In the genomic region with DNA sequence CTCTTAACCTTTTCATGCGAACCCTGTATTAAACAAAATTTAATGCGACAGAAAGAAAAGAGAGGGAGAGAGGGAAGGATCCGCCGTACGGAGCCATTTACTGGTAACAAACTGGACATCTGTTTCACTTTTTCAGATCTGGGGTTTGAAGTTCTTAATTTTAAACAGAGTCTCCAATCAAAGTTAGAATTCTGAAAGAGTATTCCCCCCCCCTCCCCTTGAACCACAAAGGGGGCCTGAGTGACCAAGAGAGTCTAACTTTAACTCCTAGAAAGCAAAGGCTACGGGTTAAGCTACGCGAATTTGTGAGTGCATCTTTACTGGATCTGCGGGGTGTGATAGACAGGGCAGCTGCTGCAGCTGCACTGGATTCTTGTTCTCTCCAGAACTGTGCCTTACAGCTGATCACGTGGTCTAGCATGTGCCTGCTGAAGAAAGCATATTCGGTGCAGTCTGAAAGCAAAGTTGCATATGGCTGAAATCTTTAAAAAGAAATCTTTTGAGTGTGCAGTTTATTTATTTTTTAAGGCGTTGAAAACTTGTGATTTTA, we compare ENCODE assay signal across 10 mouse cellular contexts. TPM values are rescaled to one million over a fixed set of nuclear protein-coding genes. Genes with fewer than 3 reads are reported as not detected.
DNase-seq lines count a peak whose midpoint lies in the region; ATAC-seq and TF ChIP-seq lines count a peak whose summit lies in the region.
"Had no signal": no experiment of that assay in that cellular context is flagged by ENCODE, and none has a peak within 500 bp of the region (broad histone marks: within the 10 kb centered on the region; RNA-seq: fewer than 3 reads in every experiment).

No protein-coding gene starts in this region.

- ATAC-seq in megakaryocyte, adult 5-6 weeks (ENCODE audit: poor library complexity, severe bottlenecking) = no peak
- peak; percentile 93 for ATAC-seq in forebrain, embryonic 15.5 days (replicated peaks)
- ATAC-seq in limb, embryonic 14.5 days (ENCODE audit: low FRiP score, low read depth) = peak; percentile 90
- no peak; the same call in 1 of the 2 replicates for ATAC-seq in stomach, embryonic 16.5 days (ENCODE audit: insufficient read depth, low FRiP score)

- peak overlapping the region; percentile 38 for H3K4me2 ChIP-seq in forebrain, embryonic 15.5 days (replicated peaks)
- peak overlapping the region; percentile 32 for H3K4me2 ChIP-seq in limb, embryonic 14.5 days (replicated peaks; ENCODE audit: low read depth, low read length, severe bottlenecking)
- peak overlapping the region; percentile 48 for H3K4me2 ChIP-seq in stomach, embryonic 16.5 days (ENCODE audit: low read depth, low read length)

- WGBS in forebrain, embryonic 15.5 days = 2% methylated on average over 12 of the region's 12 CpGs
- 3% methylated on average over 12 of the region's 12 CpGs for WGBS in limb, embryonic 14.5 days
- 8% methylated on average over 12 of the region's 12 CpGs for WGBS in stomach, embryonic 16.5 days

- DNase-seq in limb, embryonic 14.5 days (ENCODE audit: low spot score) = peak; percentile 55
- DNase-seq in natural killer cell, adult 2 months (ENCODE audit: low spot score in 2 of 2) = no peak
- no peak for DNase-seq in gastrocnemius, postnatal 25 days
- no peak for DNase-seq in thymus, postnatal 0 days (ENCODE audit: low spot score)

- H3K27ac ChIP-seq in forebrain, embryonic 15.5 days (replicated peaks) = no peak overlapping the region
- no peak overlapping the region for H3K27ac ChIP-seq in limb, embryonic 14.5 days (replicated peaks; ENCODE audit: low read depth, low read length)
- no peak overlapping the region for H3K27ac ChIP-seq in stomach, embryonic 16.5 days (ENCODE audit: low read length)
- H3K27ac ChIP-seq: macrophage had no signal

- no peak overlapping the region for H3K9ac ChIP-seq in forebrain, embryonic 15.5 days (replicated peaks)
- H3K9ac ChIP-seq in limb, embryonic 14.5 days (ENCODE audit: low read depth, low read length, severe bottlenecking) = no peak overlapping the region
- no peak overlapping the region for H3K9ac ChIP-seq in stomach, embryonic 16.5 days (ENCODE audit: low read length)

- peak overlapping the region; percentile 91 for H3K4me3 ChIP-seq in megakaryocyte, embryonic 14.5 days (replicated peaks)
- H3K4me3 ChIP-seq in forebrain, embryonic 15.5 days = peak overlapping the region; percentile 23
- H3K4me3 ChIP-seq in limb, embryonic 14.5 days (replicated peaks; ENCODE audit: low read length) = peak overlapping the region; percentile 10
- H3K4me3 ChIP-seq in stomach, embryonic 16.5 days (replicated peaks; ENCODE audit: low read length) = peak overlapping the region; percentile 31
- H3K4me3 ChIP-seq: erythroblast, embryonic 14.5 days had no signal

- TF ChIP-seq POLR2A in limb, embryonic 14.5 days (IDR thresholded peaks at IDR 0.05; ENCODE audit: borderline replicate concordance, extremely low read depth, insufficient read depth, insufficient read length) = no peak

- H3K9me3 ChIP-seq in megakaryocyte, embryonic 14.5 days = peaks cover 3% of the 10 kb centered on the region; the same call in 1 of the 2 replicates
- no peaks in the 10 kb centered on the region for H3K9me3 ChIP-seq in forebrain, embryonic 15.5 days
- H3K9me3 ChIP-seq in limb, embryonic 14.5 days (ENCODE audit: control insufficient read depth, low read length) = 0 out of 2 replicates have a peak, but pooled peaks cover 3% of the 10 kb centered on the region
- H3K9me3 ChIP-seq in stomach, embryonic 16.5 days (replicated peaks; ENCODE audit: control insufficient read depth, low read length) = no peaks in the 10 kb centered on the region

- peaks cover 11% of the 10 kb centered on the region for H3K4me1 ChIP-seq in megakaryocyte, embryonic 14.5 days
- H3K4me1 ChIP-seq in forebrain, embryonic 15.5 days = peaks cover 10% of the 10 kb centered on the region
- H3K4me1 ChIP-seq in limb, embryonic 14.5 days (ENCODE audit: control insufficient read depth, insufficient read depth, low read length) = no peaks in the 10 kb centered on the region
- 0 out of 2 replicates have a peak, but pooled peaks cover 5% of the 10 kb centered on the region for H3K4me1 ChIP-seq in stomach, embryonic 16.5 days (ENCODE audit: control insufficient read depth, insufficient read depth, low read length)

- H3K36me3 ChIP-seq in megakaryocyte, embryonic 14.5 days (replicated peaks; ENCODE audit: low read length) = no peaks in the 10 kb centered on the region
- H3K36me3 ChIP-seq in forebrain, embryonic 15.5 days = no peaks in the 10 kb centered on the region
- H3K36me3 ChIP-seq in limb, embryonic 14.5 days (ENCODE audit: control insufficient read depth, insufficient read depth, low read length) = no peaks in the 10 kb centered on the region
- no peaks in the 10 kb centered on the region for H3K36me3 ChIP-seq in stomach, embryonic 16.5 days (ENCODE audit: control insufficient read depth, insufficient read depth, low read length)

- peaks cover 70% of the 10 kb centered on the region for H3K27me3 ChIP-seq in megakaryocyte, embryonic 14.5 days (replicated peaks)
- peaks cover 68% of the 10 kb centered on the region for H3K27me3 ChIP-seq in forebrain, embryonic 15.5 days
- H3K27me3 ChIP-seq in limb, embryonic 14.5 days (ENCODE audit: control insufficient read depth, insufficient read depth, low read length) = peaks cover 64% of the 10 kb centered on the region
- peaks cover 62% of the 10 kb centered on the region for H3K27me3 ChIP-seq in stomach, embryonic 16.5 days (ENCODE audit: control insufficient read depth, insufficient read depth, low read length)

RNA-seq across cellular contexts. Expression of a gene that starts 16.4 kb away (rescaled TPM):
- polyA plus RNA-seq in megakaryocyte, embryonic 14.5 days (2012; ENCODE audit: insufficient read depth, low replicate concordance) = not detected in 2 replicates
- not detected in 2 replicates for total RNA-seq in megakaryocyte, adult 5-6 weeks (2015)
- total RNA-seq in megakaryocyte, adult 5-6 weeks (2017) = not detected in 2 replicates
- 0.64 and 1.8 TPM in 2 replicates for polyA plus RNA-seq in forebrain, embryonic 15.5 days (2015; fragmentation: Nextera tagmentation; extraction: Ambion mirVana)
- 0.58 and 0.77 TPM in 2 replicates for polyA plus RNA-seq in limb, embryonic 14.5 days (2012; rRNA removed)
- 0.69 and 0.90 TPM in 2 replicates for polyA plus RNA-seq in limb, embryonic 14.5 days (2014; fragmentation: Nextera tagmentation; extraction: Ambion mirVana)
- 0.10 and 0.21 TPM in 2 replicates for polyA plus RNA-seq in stomach, embryonic 16.5 days (2015; fragmentation: Nextera tagmentation; extraction: Ambion mirVana)
- under 1 TPM; 0.18 to 0.64 TPM for total RNA-seq in gastrocnemius, postnatal 25 days (2021)
- polyA plus RNA-seq in thymus, postnatal 0 days (2015; fragmentation: Nextera tagmentation; extraction: Ambion mirVana) = 0.07 TPM in 1 of 2 replicates, not detected in the other
- polyA plus RNA-seq: erythroblast, embryonic 14.5 days; macrophage had no signal

Comparison
In these comparisons a context has a peak if more than half of its experiments do, and no peak if none do; other contexts are left out.
1. H3K4me3 ChIP-seq: peak in every context shown above with its lines; median percentile 91 in megakaryocyte, embryonic 14.5 days; 31 in stomach, embryonic 16.5 days; 23 in forebrain, embryonic 15.5 days; 10 in limb, embryonic 14.5 days.
2. ATAC-seq: peak in forebrain, embryonic 15.5 days (single experiment) and limb, embryonic 14.5 days (single experiment); none in megakaryocyte, adult 5-6 weeks (single experiment) and stomach, embryonic 16.5 days (single experiment).
3. Peak in every context shown above with its lines, with median percentiles within 50 percentile points of each other: H3K4me2 ChIP-seq.